Mouse (Mus musculus) heart, adult 9 months (tissue): ENCODE data around the gene Olfr1013.

ENCODE experiments used
- DNase-seq, 2 experiments: peaks; one replicate each; pipeline ENCODE4 v3.0.0; 2022; ENCODE audit warnings: low spot score in 2 of 2

Olfr1013 gene

DNA sequence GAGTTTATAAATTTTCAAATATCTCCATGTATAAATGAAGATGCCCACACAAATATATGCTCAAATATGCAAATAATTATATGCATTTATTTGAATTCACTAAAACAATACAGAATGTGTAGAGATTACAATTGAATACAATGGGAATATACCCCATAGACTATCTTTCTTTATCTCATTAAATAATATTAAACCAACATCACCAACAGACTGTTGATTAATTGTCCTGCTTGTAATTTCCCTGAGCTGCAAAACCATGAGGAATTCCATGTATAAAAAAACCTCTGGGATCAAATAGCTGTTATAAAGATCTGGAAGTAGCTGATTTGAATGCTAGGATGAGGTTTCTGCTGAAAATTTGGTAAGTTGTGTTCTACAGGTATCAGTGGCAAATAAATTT, at the start of gene Olfr1013:
Olfr1013 (plus strand) TSS at position 301 of the 400 bp plus-strand sequence.
- DNase-seq, result no peak

DNA sequence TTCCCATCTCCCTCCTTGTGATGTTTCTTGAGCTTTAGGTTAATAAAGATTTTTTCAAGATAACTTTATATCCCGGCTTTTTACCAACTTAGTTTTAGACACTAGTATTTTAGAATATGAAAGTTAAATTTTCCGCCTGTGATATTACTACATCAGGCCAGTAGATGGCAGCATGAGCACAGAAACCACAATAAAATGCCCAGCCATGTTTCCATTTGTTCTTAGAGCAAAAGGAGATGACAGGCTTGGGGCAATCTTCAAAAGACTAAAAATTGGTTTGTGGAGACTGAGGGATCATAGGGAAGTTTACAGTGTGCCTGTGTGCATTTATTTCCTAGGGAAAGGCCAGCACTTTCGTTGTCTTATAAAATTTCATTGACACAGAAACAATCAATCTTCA, 41.1 kb upstream of the Olfr1013 start:
- no peak for DNase-seq

DNA sequence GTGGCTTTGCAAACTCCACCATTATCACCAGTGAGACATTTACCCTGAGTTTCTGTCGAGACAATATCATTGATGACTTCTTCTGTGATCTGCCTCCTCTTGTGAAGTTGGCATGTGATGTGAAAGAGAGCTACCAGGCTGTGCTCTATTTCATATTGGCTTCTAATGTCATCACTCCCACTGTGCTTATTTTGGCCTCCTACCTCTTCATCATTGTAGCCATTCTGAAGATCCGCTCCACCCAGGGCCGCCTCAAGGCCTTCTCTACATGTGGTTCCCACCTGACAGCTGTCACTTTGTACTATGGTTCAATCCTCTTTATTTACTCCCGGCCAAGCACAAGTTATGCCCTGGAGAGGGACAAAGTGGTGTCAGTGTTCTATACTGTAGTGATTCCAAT, 13.1 kb upstream of the Olfr1013 start:
- no peak for DNase-seq

DNA sequence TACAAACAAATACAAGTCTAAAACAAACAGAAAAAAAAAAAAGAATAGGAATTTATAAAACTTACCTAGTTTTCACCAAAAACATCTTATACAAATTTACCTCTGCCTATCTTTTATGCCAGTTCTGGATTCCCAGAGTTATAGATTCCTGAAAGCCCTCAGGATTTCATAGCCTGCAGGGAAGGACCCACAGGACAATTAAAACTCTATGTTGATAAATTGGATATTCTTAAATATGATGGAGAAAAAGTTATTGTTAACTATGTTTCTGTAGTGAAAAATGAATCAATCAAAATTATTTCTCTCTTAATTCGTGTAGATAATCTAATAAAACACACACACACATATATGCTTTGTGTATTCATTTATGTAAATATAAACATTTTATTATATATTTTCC, 4.2 kb upstream of the Olfr1013 start, which contains the start of gene Olfr1012:
Olfr1012 (minus strand) TSS at position 101 of the 400 bp plus-strand sequence.
- DNase-seq, result no peak

GRCm38 (mm10) chr2:85772413-85772812, 5.5 kb downstream of the Olfr1013 start, which contains the start of gene Olfr1014:
TSS of gene Olfr1014 (plus strand) at chr2:85772713.
- no peak for DNase-seq

DNA sequence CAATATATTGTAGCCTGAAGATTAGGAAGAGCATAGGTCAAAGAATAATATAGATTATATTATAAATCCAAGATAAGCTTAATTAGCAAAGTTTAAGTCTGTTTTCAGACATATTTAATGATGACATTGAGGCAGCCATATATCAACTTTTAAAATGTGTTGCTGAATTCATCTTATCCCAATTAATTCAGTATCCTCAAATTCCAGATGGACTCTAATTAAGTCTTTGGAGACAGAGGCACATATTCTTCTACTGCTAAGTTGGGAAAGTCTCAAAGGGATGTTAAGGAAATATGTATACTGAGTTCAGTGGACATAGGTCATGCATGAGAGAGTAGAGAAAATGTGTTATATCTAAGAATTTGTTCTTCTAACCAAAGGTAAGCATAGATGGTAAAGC, 14.8 kb downstream of the Olfr1013 start, which contains the start of gene Olfr1015:
Olfr1015 (plus strand) TSS at position 301 of the 400 bp plus-strand sequence.
- no peak for DNase-seq

- DNase-seq, result no peak
These were observed 25.4 kb downstream of the Olfr1013 start for GRCm38 (mm10) chr2:85792331-85792730.

GRCm38 (mm10) chr2:85802444-85802843, 35.5 kb downstream of the Olfr1013 start, which contains the start of gene Olfr1016:
TSS of gene Olfr1016 (minus strand) at chr2:85802544.
- DNase-seq, result no peak

DNA sequence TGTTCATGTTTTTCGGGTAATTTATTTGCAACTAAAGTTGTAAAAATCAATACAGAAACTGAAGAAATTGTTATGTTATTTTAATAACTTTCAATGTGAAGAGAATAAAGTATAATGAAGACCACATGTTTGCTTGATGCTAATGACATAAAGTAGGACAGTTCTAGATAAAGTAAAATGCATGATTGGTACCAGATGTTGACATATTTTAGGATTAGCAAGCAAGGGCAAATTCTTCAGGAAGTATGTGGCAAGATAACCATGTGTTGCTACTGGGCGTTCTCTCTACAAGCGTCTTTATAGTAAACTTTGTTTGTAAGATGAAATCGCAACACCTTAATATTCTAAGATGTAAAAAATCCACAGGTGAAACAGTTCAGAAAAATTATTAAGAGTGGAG, 37.6 kb downstream of the Olfr1013 start:
- no peak for DNase-seq

DNA sequence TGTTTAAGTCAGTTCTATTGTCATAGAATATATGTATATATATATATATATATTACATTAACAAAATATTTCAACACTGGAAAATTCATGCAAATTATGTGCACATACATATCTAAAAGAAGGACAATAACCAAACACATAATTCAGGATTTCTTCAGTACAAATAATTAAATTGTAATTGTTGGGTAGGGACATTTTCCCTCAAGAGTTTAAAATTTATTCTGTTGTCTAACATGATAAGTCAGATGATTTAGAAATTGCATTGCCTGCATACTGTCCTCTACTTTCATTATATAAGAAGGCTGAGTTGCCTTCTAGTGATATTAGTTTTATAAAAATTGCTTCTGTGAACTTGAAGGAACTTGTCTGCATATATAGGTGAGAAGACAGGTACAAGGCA, 51.3 kb downstream of the Olfr1013 start, which contains the start of gene Olfr1018:
Olfr1018 (plus strand) TSS at position 301 of the 400 bp plus-strand sequence.
- DNase-seq, result no peak
